Mouse (Mus musculus): Measurements from ENCODE around the gene Fancc. TPM values are rescaled to one million over a fixed set of nuclear protein-coding genes. Genes with fewer than 3 reads are reported as not detected.
A peak's percentile ranks its signal among the peaks of the same experiment; 100 is the strongest.
"Not testable (repeated sequence)": the region's sequence is repeated elsewhere in the genome, so short reads cannot be mapped to it uniquely, and the experiment has no call there.

Gene Fancc
- polyA plus RNA-seq, 1 experiment: 18.6 TPM

DNA sequence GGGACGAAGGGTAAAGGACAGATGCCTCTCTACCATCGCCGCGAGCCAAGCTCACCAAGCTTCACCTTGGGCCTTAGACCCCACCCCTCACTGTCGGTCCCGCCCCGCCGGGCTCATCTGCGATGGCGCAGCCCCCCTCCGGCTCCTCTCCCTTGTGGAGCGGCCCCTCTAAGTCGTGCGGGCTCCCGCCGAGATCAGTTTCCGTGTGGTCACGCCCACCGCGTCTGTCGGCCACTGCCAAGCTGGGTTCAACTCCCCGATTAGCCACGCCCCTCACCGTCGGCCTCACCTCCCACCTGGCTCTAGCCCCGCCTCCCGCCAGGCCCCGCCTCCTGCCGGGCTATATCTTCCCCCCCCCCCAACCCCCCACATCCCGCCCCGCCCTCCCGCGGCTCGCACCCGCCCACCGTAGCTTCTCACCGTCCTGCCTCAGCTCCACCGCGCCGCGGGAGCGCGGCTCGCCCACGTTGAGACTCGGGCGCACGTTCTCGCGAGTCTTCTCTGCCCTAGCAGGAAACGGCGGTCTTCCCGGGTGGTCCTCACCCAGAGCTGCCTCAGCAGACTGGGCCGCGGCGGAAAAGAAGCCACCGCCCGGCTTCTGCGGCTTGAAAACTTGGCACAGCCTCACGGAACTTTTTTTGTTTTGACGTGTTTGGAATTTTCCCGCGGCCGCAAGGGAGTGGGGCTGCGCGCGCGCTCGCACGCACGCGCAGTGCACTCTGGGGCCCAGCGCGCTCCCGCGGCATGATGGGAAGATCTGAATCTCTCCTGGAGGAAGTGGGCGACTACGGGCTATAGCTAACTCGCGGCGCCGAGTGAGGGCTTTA, 65.8 kb downstream of the Fancc start:
- peak overlapping the region; percentile 87 for H3K4me3 ChIP-seq (replicated peaks; ENCODE audit: extremely low read depth, low read depth, low read length)
- TF ChIP-seq CTCF (IDR thresholded peaks at IDR 0.05; ENCODE audit: insufficient read depth, low read length) (no peak), POLR2A (IDR thresholded peaks at IDR 0.05; ENCODE audit: borderline replicate concordance, extremely low read depth, low read depth, low read length) (peak; percentile 72; the same call in 1 of the 2 replicates)
- H3K4me1 ChIP-seq (ENCODE audit: control insufficient read depth, insufficient read depth, low read length): no peaks in the 10 kb centered on the region
- under 1% methylated on average over 72 of the region's 82 CpGs for WGBS
- DNase-seq: peak; percentile 94

DNA sequence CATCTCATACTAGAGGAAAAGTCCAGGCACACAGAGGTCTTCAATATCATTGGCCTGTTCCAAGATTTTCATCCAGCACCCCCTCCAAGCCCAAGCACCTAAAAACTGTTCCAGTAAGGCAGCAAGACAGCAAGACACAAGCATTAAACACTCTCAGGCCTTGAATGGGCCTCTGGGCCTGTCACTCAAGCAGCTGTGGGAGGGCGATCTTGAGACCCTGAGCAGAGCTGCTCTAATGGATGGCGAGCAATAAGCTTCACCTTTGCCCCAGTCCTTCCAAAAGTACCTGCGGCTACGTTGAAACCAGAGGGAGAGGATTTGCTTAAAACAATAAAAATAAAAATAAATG, 66.4 kb downstream of the Fancc start:
- DNase-seq: no peak
- TF ChIP-seq CTCF (IDR thresholded peaks at IDR 0.05; ENCODE audit: insufficient read depth, low read length) (no peak), POLR2A (IDR thresholded peaks at IDR 0.05; ENCODE audit: borderline replicate concordance, extremely low read depth, low read depth, low read length) (no peak)
- H3K4me1 ChIP-seq (ENCODE audit: control insufficient read depth, insufficient read depth, low read length): no peaks in the 10 kb centered on the region
- 3% methylated on average over 4 of the region's 4 CpGs for WGBS
- peak overlapping the region; percentile 87 for H3K4me3 ChIP-seq (replicated peaks; ENCODE audit: extremely low read depth, low read depth, low read length)

DNA sequence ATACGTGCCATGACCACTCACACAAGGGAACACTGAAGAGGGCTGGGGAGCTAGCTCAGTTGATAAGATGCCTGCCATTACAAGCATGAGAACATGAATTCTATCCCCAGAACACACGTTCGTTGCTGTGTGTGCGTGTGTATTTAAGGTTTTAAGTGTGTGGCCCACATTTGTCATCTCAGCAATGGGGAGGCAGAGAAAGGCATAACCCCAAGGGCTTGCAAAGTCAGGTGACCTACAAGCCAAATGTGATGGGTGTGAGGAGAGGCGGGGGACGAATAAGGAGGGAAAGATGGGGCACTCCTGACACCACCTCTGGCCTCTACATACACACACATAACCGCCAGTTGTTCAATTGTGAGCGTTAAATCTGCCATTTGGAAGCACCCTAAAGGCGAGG, 66.9 kb downstream of the Fancc start:
- 83% methylated on average over 9 of the region's 9 CpGs for WGBS
- H3K4me3 ChIP-seq (replicated peaks; ENCODE audit: extremely low read depth, low read depth, low read length): no peak overlapping the region

DNA sequence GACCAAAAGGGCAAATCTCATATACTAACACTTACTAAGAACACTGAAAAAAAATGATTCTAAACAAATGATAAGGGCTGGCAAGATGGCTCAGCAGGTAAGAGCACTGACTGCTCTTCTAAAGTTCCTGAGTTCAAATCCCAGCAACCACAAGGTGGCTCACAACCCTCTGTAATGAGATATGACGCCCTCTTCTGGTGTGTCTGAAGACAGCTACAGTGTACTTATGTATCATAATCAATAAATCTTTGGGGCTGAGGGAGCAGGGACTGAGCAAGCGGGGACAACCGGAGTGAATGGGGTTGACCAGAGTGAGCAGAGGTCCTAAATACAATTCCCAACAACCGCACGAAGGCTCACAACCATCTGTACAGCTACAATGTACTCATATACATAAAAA, 68.9 kb downstream of the Fancc start:
- not testable (repeated sequence) for DNase-seq; H3K4me3 ChIP-seq (replicated peaks; ENCODE audit: extremely low read depth, low read depth, low read length); H3K4me1 ChIP-seq (ENCODE audit: control insufficient read depth, insufficient read depth, low read length)
- 93% methylated on average over 5 of the region's 5 CpGs for WGBS

More for the DNA sequence above, 66.9 kb downstream of the Fancc start:
- DNase-seq: no peak
- H3K4me1 ChIP-seq (ENCODE audit: control insufficient read depth, insufficient read depth, low read length): no peaks in the 10 kb centered on the region
- TF ChIP-seq CTCF (IDR thresholded peaks at IDR 0.05; ENCODE audit: insufficient read depth, low read length) (no peak), POLR2A (IDR thresholded peaks at IDR 0.05; ENCODE audit: borderline replicate concordance, extremely low read depth, low read depth, low read length) (no peak)

DNA sequence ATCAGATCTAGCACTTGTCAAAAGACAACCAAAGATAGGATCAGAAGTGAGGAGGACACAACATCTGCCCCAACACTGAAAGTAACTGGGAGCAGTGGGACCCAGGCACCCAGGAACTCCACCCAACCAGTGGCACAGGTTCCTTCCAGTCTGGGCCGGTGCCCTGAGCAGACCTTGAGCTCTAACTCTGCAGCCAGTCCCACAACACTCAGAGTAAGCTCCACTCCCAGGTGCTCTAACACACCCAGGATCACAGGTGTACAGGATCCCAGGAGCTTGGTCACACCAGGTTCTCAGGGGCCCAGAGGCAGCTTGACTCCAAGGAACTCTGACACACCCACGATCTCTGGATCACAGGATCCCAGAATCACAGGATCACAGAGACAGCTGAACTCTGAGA, 74.0 kb downstream of the Fancc start:
- 90% methylated on average over 2 of the region's 2 CpGs for WGBS
- Histone ChIP-seq H3K4me3 (replicated peaks; ENCODE audit: extremely low read depth, low read depth, low read length) (no peak overlapping the region), H3K4me1 (ENCODE audit: control insufficient read depth, insufficient read depth, low read length) (no peaks in the 10 kb centered on the region)
- DNase-seq: no peak
- TF ChIP-seq POLR2A (IDR thresholded peaks at IDR 0.05; ENCODE audit: borderline replicate concordance, extremely low read depth, low read depth, low read length): no peak
- no peak for TF ChIP-seq CTCF (IDR thresholded peaks at IDR 0.05; ENCODE audit: insufficient read depth, low read length)

DNA sequence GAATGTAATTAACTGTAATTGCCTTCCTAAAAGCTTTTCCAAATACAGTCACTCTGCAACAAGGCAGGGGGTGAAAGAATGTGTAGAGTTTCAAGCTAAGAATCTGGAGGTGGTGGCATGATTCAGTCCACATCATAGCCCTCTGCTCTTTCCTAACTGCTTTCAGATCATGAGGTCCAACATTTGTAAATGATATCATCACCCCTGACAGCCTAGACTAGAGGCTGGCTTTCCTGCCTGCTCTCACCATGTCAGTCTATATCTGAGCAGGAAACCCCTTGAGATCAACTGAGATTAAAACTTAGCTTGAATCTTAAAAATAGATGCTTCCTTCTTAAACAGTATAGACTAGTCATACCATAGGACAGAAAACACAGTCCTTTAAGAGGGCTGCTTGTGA, 75.9 kb downstream of the Fancc start:
- no peaks in the 10 kb centered on the region for H3K4me1 ChIP-seq (ENCODE audit: control insufficient read depth, insufficient read depth, low read length)
- H3K4me3 ChIP-seq (replicated peaks; ENCODE audit: extremely low read depth, low read depth, low read length): no peak overlapping the region
- DNase-seq: no peak
- no peak for TF ChIP-seq CTCF (IDR thresholded peaks at IDR 0.05; ENCODE audit: insufficient read depth, low read length)
- TF ChIP-seq POLR2A (IDR thresholded peaks at IDR 0.05; ENCODE audit: borderline replicate concordance, extremely low read depth, low read depth, low read length): no peak

DNA sequence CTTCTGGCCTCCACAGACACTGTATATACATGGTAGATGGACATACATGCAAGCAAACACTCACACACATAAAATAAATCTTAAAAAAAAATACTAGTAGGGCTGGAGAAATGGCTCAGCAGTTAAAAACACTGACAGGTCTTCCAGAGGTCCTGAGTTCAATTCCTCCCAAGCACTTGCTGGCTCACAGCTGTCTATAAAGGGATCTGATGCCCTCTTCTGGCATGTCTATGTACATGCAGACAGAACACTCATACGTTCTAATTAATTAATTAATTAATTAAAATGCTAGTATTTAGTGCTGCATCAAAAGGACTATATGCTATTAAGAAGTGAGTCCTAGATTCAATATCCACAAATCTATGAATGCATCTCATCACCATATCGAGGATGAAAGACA, 78.9 kb downstream of the Fancc start:
- DNase-seq: no peak
- H3K4me1 ChIP-seq (ENCODE audit: control insufficient read depth, insufficient read depth, low read length): no peaks in the 10 kb centered on the region
- TF ChIP-seq CTCF (IDR thresholded peaks at IDR 0.05; ENCODE audit: insufficient read depth, low read length) (no peak), POLR2A (IDR thresholded peaks at IDR 0.05; ENCODE audit: borderline replicate concordance, extremely low read depth, low read depth, low read length) (no peak)
- no peak overlapping the region for H3K4me3 ChIP-seq (replicated peaks; ENCODE audit: extremely low read depth, low read depth, low read length)
- 58% methylated on average over 2 of the region's 2 CpGs for WGBS

DNA sequence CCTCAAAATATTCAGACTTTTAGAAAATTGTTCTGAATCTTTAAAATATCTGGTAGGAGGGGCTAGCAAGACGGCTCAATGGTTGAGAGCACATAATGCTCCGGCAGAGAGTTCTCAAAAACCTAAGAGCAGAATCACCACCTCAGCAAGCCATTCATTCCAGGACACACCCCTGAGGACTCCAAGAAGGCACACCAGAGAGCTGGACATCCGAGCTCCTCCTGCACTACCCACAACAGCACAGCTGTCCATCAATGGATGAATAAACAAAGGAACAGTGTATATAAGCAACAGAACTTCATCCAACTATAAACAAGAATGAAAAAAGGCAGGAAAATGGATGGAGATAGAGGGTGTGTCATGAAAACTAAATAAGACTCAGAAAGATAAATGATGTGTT, 80.3 kb downstream of the Fancc start:
- TF ChIP-seq CTCF (IDR thresholded peaks at IDR 0.05; ENCODE audit: insufficient read depth, low read length) (no peak), POLR2A (IDR thresholded peaks at IDR 0.05; ENCODE audit: borderline replicate concordance, extremely low read depth, low read depth, low read length) (no peak)
- DNase-seq: no peak
- WGBS: 30% methylated on average over 3 of the region's 3 CpGs
- H3K4me3 ChIP-seq (replicated peaks; ENCODE audit: extremely low read depth, low read depth, low read length): no peak overlapping the region
- H3K4me1 ChIP-seq (ENCODE audit: control insufficient read depth, insufficient read depth, low read length): no peaks in the 10 kb centered on the region

DNA sequence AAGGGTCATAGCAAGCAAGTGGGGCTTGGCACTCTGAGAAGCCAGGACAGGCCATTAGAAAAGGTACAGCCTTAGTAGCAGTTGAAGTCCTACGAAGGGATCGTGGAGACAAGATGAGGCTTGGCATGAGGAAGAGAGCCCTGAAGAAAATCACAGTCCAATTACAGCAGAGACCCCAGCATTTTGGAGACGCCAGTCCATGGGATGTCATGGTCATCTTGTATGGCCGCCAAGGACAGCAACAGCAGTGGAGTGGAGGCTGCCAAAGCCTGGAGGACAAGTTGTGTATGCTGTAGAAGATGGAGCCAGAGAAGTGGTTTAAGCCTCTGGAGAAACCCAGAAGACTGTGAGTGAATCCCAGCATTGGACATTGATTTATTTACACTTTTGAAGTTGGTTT, 84.4 kb downstream of the Fancc start:
- TF ChIP-seq POLR2A (IDR thresholded peaks at IDR 0.05; ENCODE audit: borderline replicate concordance, extremely low read depth, low read depth, low read length) (no peak), CTCF (IDR thresholded peaks at IDR 0.05; ENCODE audit: insufficient read depth, low read length) (no peak)
- H3K4me1 ChIP-seq (ENCODE audit: control insufficient read depth, insufficient read depth, low read length): 0 out of 2 replicates have a peak, but pooled peaks cover 2% of the 10 kb centered on the region
- DNase-seq: no peak
- WGBS: 91% methylated on average over 4 of the region's 4 CpGs
- no peak overlapping the region for H3K4me3 ChIP-seq (replicated peaks; ENCODE audit: extremely low read depth, low read depth, low read length)

DNA sequence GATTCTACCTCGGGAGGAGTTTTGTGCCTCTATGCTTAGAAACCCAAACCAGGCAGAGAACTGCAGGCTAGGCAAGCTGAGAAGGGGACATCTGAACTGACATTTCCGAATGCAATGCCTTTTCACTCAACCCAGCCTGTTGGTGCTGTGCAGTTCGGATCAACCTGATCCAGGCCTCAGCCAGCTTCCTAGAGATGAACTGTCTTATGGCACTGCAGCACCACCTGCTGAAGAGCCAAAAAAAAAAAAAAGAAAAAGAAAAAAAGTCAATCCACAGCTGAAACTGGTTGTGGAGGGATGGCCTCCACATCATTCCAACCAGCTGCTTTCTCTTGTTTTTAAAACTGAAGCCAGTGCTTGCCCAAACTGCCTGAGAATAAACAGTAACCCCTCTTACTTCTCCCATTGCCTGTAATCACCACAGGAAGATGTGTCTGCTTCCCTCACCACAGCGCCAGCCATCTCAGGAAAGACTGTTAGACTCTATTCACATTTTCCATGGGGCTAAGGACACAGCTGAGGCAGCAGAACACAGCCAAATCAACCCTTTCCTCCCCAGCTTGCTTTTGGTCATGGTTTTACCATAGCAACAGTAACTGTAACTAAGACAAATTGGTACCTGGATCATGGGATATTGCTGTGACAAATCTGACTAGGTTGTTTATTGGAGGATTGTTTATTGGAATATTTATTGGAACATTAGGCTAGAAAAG, 85.6 kb downstream of the Fancc start:
- Histone ChIP-seq H3K4me1 (ENCODE audit: control insufficient read depth, insufficient read depth, low read length) (0 out of 2 replicates have a peak, but pooled peaks cover 2% of the 10 kb centered on the region), H3K4me3 (replicated peaks; ENCODE audit: extremely low read depth, low read depth, low read length) (no peak overlapping the region)
- WGBS: 37% methylated on average over 4 of the region's 4 CpGs
- no peak for TF ChIP-seq CTCF (IDR thresholded peaks at IDR 0.05; ENCODE audit: insufficient read depth, low read length)
- no peak for TF ChIP-seq POLR2A (IDR thresholded peaks at IDR 0.05; ENCODE audit: borderline replicate concordance, extremely low read depth, low read depth, low read length)
- DNase-seq: no peak
